Mouse (Mus musculus): Measurements from ENCODE around the gene Gm11541. TPM values are rescaled to one million over a fixed set of nuclear protein-coding genes. Genes with fewer than 3 reads are reported as not detected.

Gm11541 gene
- total RNA-seq, 2 experiments from 2014 or later, result not detected

Other genes starting within 250 kb of the Gm11541 start
- 109 and 122 TPM in 2 replicates for gene Cacna1g, start 230.3 kb downstream of the Gm11541 start, total RNA-seq (2015; ENCODE audit: low replicate concordance)
- gene Cacna1g, start 230.3 kb downstream of the Gm11541 start, total RNA-seq (2017; ENCODE audit: low replicate concordance), result 78.9 and 102 TPM in 2 replicates
- gene Spata20, start 218.3 kb downstream of the Gm11541 start, total RNA-seq (2015; ENCODE audit: low replicate concordance), result not detected in 2 replicates
- gene Spata20, start 218.3 kb downstream of the Gm11541 start, total RNA-seq (2017; ENCODE audit: low replicate concordance), result not detected in 2 replicates
- gene Epn3, start 204.5 kb downstream of the Gm11541 start, total RNA-seq (2015; ENCODE audit: low replicate concordance), result not detected in 2 replicates
- not detected in 2 replicates for gene Epn3, start 204.5 kb downstream of the Gm11541 start, total RNA-seq (2017; ENCODE audit: low replicate concordance)
- not detected in 2 replicates for gene Mycbpap, start 182.8 kb downstream of the Gm11541 start, total RNA-seq (2015; ENCODE audit: low replicate concordance)
- gene Mycbpap, start 182.8 kb downstream of the Gm11541 start, total RNA-seq (2017; ENCODE audit: low replicate concordance), result not detected in 2 replicates
- gene Rsad1, start 155.2 kb downstream of the Gm11541 start, total RNA-seq (2015; ENCODE audit: low replicate concordance), result not detected in 2 replicates
- gene Rsad1, start 155.2 kb downstream of the Gm11541 start, total RNA-seq (2017; ENCODE audit: low replicate concordance), result 0.34 and 2.0 TPM in 2 replicates
- not detected in 2 replicates for gene Chad, start 139.5 kb downstream of the Gm11541 start, total RNA-seq (2015; ENCODE audit: low replicate concordance)
- gene Chad, start 139.5 kb downstream of the Gm11541 start, total RNA-seq (2017; ENCODE audit: low replicate concordance), result not detected in 2 replicates
- 6.3 and 10.8 TPM in 2 replicates for gene Acsf2, start 102.6 kb downstream of the Gm11541 start, total RNA-seq (2015; ENCODE audit: low replicate concordance)
- 0.26 and 2.5 TPM in 2 replicates for gene Acsf2, start 102.6 kb downstream of the Gm11541 start, total RNA-seq (2017; ENCODE audit: low replicate concordance)
- gene Lrrc59, start 74.7 kb downstream of the Gm11541 start, total RNA-seq (2015; ENCODE audit: low replicate concordance), result 15.7 and 21.1 TPM in 2 replicates
- 20.0 and 27.6 TPM in 2 replicates for gene Lrrc59, start 74.7 kb downstream of the Gm11541 start, total RNA-seq (2017; ENCODE audit: low replicate concordance)
- 7.1 and 49.2 TPM in 2 replicates for gene Mrpl27, start 50.7 kb downstream of the Gm11541 start, total RNA-seq (2015; ENCODE audit: low replicate concordance)
- gene Mrpl27, start 50.7 kb downstream of the Gm11541 start, total RNA-seq (2017; ENCODE audit: low replicate concordance), result 10.5 and 17.8 TPM in 2 replicates
- gene Eme1, start 50.5 kb downstream of the Gm11541 start, total RNA-seq (2015; ENCODE audit: low replicate concordance), result 3.1 and 4.8 TPM in 2 replicates
- gene Eme1, start 50.5 kb downstream of the Gm11541 start, total RNA-seq (2017; ENCODE audit: low replicate concordance), result 10.1 and 13.2 TPM in 2 replicates
- not detected in 2 replicates for gene Xylt2, start 27.0 kb downstream of the Gm11541 start, total RNA-seq (2015; ENCODE audit: low replicate concordance)
- gene Xylt2, start 27.0 kb downstream of the Gm11541 start, total RNA-seq (2017; ENCODE audit: low replicate concordance), result 0.26 and 0.56 TPM in 2 replicates
- not detected in 2 replicates for gene Cdc34b, start 37.3 kb upstream of the Gm11541 start, total RNA-seq (2015; ENCODE audit: low replicate concordance)
- gene Cdc34b, start 37.3 kb upstream of the Gm11541 start, total RNA-seq (2017; ENCODE audit: low replicate concordance), result not detected in 2 replicates
- gene Tmem92, start 78.2 kb upstream of the Gm11541 start, total RNA-seq (2015; ENCODE audit: low replicate concordance), result not detected in 2 replicates
- gene Tmem92, start 78.2 kb upstream of the Gm11541 start, total RNA-seq (2017; ENCODE audit: low replicate concordance), result not detected in 2 replicates
- 0.21 TPM in 1 of 2 replicates, not detected in the other for gene Col1a1, start 231.7 kb upstream of the Gm11541 start, total RNA-seq (2015; ENCODE audit: low replicate concordance)
- gene Col1a1, start 231.7 kb upstream of the Gm11541 start, total RNA-seq (2017; ENCODE audit: low replicate concordance), result 0.68 TPM in 1 of 2 replicates, not detected in the other

Data from erythroblast, adult 5-6 weeks (primary cell).